Mouse (Mus musculus) B cell, adult (primary cell): ENCODE results near the gene Aldh1l2. TPM values are rescaled to one million over a fixed set of nuclear protein-coding genes. Genes with fewer than 3 reads are reported as not detected.

ENCODE experiments used
- total RNA-seq: library from RNA; stranded (reverse); gene quantifications from 4 replicates; pipeline ENCODE4 v1.2.4, GENCODE M21; 2023; ENCODE audit not compliant: inconsistent age

Gene Aldh1l2
- not detected in 4 replicates for total RNA-seq

DNA sequence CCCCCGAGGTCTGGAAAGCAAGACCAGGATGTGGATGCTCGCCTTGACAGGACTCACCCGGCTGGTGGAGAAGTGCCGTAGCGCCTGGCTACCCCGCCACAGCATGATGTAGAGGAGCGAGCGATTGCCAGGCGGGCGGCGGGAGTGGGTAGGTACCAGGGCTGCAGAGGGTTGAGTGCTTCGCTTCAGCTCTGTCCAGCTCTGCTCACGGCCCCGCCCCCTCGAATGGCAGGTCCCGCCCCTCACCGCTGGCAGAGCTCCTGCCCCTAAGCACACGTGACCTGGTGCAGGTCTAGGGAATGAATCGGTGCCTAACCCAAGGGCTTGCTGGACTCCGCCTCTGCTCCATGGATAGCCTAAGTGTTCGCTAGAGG is at the start of gene Aldh1l2:
Gene Aldh1l2, minus strand, starts transcription at position 231 of the 374 bp plus-strand sequence.

GRCm38 (mm10) chr10:83543439-83544102 is 9.6 kb upstream of the Aldh1l2 start, which contains the start of gene Washc4:
TSS of gene Washc4 (plus strand) at chr10:83543752.

Other genes with a start within 250 kb of the Aldh1l2 start
- gene Slc41a2, start 196.3 kb downstream of the Aldh1l2 start, total RNA-seq: 48.9 to 61.7 TPM (median 59.9 TPM) in 4 replicates
- gene D10Wsu102e, start 173.9 kb downstream of the Aldh1l2 start, total RNA-seq: 2.6 to 2.8 TPM (median 2.7 TPM) in 4 replicates
- gene Washc4, start 9.6 kb upstream of the Aldh1l2 start, total RNA-seq: 46.9 to 51.5 TPM (median 49.6 TPM) in 4 replicates
- gene Appl2, start 114.6 kb upstream of the Aldh1l2 start, total RNA-seq: 15.7 to 21.7 TPM (median 16.8 TPM) in 4 replicates
- gene 1500009L16Rik, start 188.7 kb upstream of the Aldh1l2 start, total RNA-seq: not detected in 4 replicates